Mouse (Mus musculus) MN1 (cell line): ENCODE data around the gene Kcnj3.
"Not testable (repeated sequence)": the region's sequence is repeated elsewhere in the genome, so short reads cannot be mapped to it uniquely, and the experiment has no call there.

Experiments used
- DNase-seq: peaks from one replicate; pipeline ENCODE4 v3.0.0-alpha.2; 2016; ENCODE audit warnings: low spot score

Kcnj3 gene

GRCm38 (mm10) chr2:55435721-55436260 lies at the start of gene Kcnj3:
TSS of gene Kcnj3 (plus strand) at chr2:55435970.
- no peak for DNase-seq

- DNase-seq = no peak
Measured at GRCm38 (mm10) chr2:55390330-55390989, 45.3 kb upstream of the Kcnj3 start.

- DNase-seq = no peak
Measured at GRCm38 (mm10) chr2:55405307-55405706, 30.5 kb upstream of the Kcnj3 start.

GRCm38 (mm10) chr2:55427633-55428032 lies 8.1 kb upstream of the Kcnj3 start:
- no peak for DNase-seq

GRCm38 (mm10) chr2:55432104-55432503 lies 3.7 kb upstream of the Kcnj3 start:
- no peak for DNase-seq

- no peak for DNase-seq
Measured at GRCm38 (mm10) chr2:55436261-55437006, 664 bp downstream of the Kcnj3 start.

- no peak for DNase-seq
Measured at GRCm38 (mm10) chr2:55437007-55437949, 1.5 kb downstream of the Kcnj3 start.

- no peak for DNase-seq
Measured at GRCm38 (mm10) chr2:55437977-55438376, 2.2 kb downstream of the Kcnj3 start.

GRCm38 (mm10) chr2:55439211-55439610 lies 3.4 kb downstream of the Kcnj3 start:
- no peak for DNase-seq

- no peak for DNase-seq
Measured at GRCm38 (mm10) chr2:55442006-55442405, 6.2 kb downstream of the Kcnj3 start.

- DNase-seq = no peak
Measured at GRCm38 (mm10) chr2:55447298-55447697, 11.5 kb downstream of the Kcnj3 start.

- DNase-seq = no peak
Measured at GRCm38 (mm10) chr2:55450774-55451173, 15.0 kb downstream of the Kcnj3 start.

GRCm38 (mm10) chr2:55459195-55459594 lies 23.4 kb downstream of the Kcnj3 start:
- no peak for DNase-seq

- DNase-seq = no peak
Measured at GRCm38 (mm10) chr2:55469141-55469540, 33.4 kb downstream of the Kcnj3 start.

GRCm38 (mm10) chr2:55470006-55470405 lies 34.2 kb downstream of the Kcnj3 start:
- no peak for DNase-seq

GRCm38 (mm10) chr2:55479511-55479910 lies 43.7 kb downstream of the Kcnj3 start:
- no peak for DNase-seq

- DNase-seq = no peak
Measured at GRCm38 (mm10) chr2:55479933-55480601, 44.3 kb downstream of the Kcnj3 start.

GRCm38 (mm10) chr2:55480602-55480965 lies 44.8 kb downstream of the Kcnj3 start:
- DNase-seq = no peak

GRCm38 (mm10) chr2:55485500-55486129 lies 49.8 kb downstream of the Kcnj3 start:
- not testable (repeated sequence) for DNase-seq

GRCm38 (mm10) chr2:55503390-55504176 lies 67.8 kb downstream of the Kcnj3 start:
- DNase-seq = no peak
